Mouse (Mus musculus) small intestine, adult 2 months (tissue): ENCODE measurements around the gene 9230112D13Rik.

Experiments
- CTCF ChIP-seq: fragments of 200-500 bp; IDR thresholded peaks from 2 replicates; pipeline ENCODE4 v1.5.1; 2012; ENCODE audit warnings: low read depth, mild to moderate bottlenecking, control low read depth, inconsistent platforms, low read length, moderate library complexity, mixed read lengths; ENCODE audit not compliant: insufficient replicate concordance, insufficient read length; ENCODE audit errors: extremely low read depth
- POLR2A ChIP-seq: fragments of 200-500 bp; IDR thresholded peaks from 2 replicates; pipeline ENCODE4 v1.6.1; 2012; ENCODE audit warnings: low read depth, mild to moderate bottlenecking, control low read depth, inconsistent platforms, low read length, moderate library complexity

DNA sequence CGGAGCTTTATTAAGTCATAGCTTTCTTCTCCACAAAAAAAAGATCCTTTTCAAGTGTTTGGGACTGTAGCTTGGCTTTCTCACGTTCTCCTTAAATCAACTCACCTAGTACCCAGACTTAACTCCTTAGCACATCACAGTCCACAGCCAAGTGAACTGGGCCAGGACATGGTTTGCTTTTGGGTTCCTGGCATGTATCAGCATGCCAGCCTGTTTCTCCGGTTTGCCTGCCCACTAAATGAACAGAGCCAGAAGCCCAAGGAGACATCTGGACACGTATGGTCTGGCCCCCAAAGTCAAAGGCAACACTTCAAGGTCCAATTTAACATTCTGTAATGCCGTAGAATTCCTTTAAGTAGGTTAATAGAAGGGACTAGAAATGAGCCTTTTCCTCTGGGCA lies 18.2 kb downstream of the 9230112D13Rik start:
- TF ChIP-seq CTCF (no peak), POLR2A (no peak)
